In the genomic region with DNA sequence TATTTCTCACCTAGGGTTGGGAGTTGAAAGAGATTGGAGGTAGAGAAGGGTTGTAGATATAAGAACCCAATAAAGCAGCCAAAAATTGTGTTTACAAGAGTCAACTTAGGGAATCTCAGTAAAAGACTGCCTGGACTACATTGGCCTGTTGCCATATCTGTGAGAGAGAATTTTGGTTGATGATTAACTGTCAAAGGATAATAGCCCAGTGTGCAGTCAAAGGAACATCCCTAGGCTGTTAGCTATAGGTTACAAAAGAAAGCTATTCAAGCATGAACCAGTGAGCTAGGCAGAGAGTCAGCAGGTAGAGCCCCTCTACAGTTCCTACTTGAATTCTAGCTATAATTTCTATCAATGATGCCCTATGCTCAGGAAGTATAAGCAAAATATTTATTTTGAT, we compare ENCODE assay signal across 14 mouse cellular contexts.
"Had no signal": no experiment of that assay in that cellular context is flagged by ENCODE, and none has a peak within 500 bp of the region (broad histone marks: within the 10 kb centered on the region; RNA-seq: fewer than 3 reads in every experiment).

No protein-coding gene starts in this region.

- H3K36me3 ChIP-seq: limb, embryonic 13.5 days; liver, embryonic 15.5 days; lung, embryonic 15.5 days; midbrain, embryonic 12.5 days; neural tube, embryonic 13.5 days; stomach, embryonic 15.5 days had no signal

- H3K27ac ChIP-seq: hindbrain, embryonic 14.5 days; limb, embryonic 13.5 days; liver, embryonic 15.5 days; lung, embryonic 15.5 days; midbrain, embryonic 12.5 days; neural tube, embryonic 13.5 days; stomach, embryonic 15.5 days had no signal

- ATAC-seq: midbrain, embryonic 16.5 days had no signal

- H3K9ac ChIP-seq: hindbrain, embryonic 14.5 days; limb, embryonic 13.5 days; liver, embryonic 15.5 days; lung, embryonic 15.5 days; midbrain, embryonic 12.5 days; neural tube, embryonic 13.5 days; stomach, embryonic 15.5 days had no signal

- H3K4me2 ChIP-seq: hindbrain, embryonic 14.5 days; limb, embryonic 13.5 days; liver, embryonic 11.5 days; liver, embryonic 15.5 days; lung, embryonic 15.5 days; midbrain, embryonic 12.5 days; neural tube, embryonic 13.5 days; stomach, embryonic 15.5 days had no signal

- H3K9me3 ChIP-seq: limb, embryonic 13.5 days; liver, embryonic 15.5 days; lung, embryonic 15.5 days; midbrain, embryonic 12.5 days; neural tube, embryonic 13.5 days; stomach, embryonic 15.5 days had no signal

- DNase-seq: left cerebral cortex, postnatal 4 days; lung, postnatal 14 days; right cerebral cortex, postnatal 14 days; thymus, adult 2 months; thymus, postnatal 4 days had no signal

- H3K27me3 ChIP-seq: limb, embryonic 13.5 days; liver, embryonic 15.5 days; lung, embryonic 15.5 days; midbrain, embryonic 12.5 days; neural tube, embryonic 13.5 days; stomach, embryonic 15.5 days had no signal

- H3K4me1 ChIP-seq: limb, embryonic 13.5 days; liver, embryonic 15.5 days; lung, embryonic 15.5 days; midbrain, embryonic 12.5 days; neural tube, embryonic 13.5 days; stomach, embryonic 15.5 days had no signal

- H3K4me3 ChIP-seq: limb, embryonic 13.5 days; liver, embryonic 15.5 days; lung, embryonic 15.5 days; midbrain, embryonic 12.5 days; neural tube, embryonic 13.5 days; stomach, embryonic 15.5 days had no signal
